Mouse (Mus musculus) liver, postnatal 0 days (tissue): Measurements from ENCODE around the gene Prkca.

Experiments
- CTCF ChIP-seq: sonication (generic); IDR thresholded peaks from 2 replicates; pipeline ENCODE4 v1.5.1; 2016; ENCODE audit warnings: antibody characterized with exemption, low read depth
- EP300 ChIP-seq: IDR thresholded peaks from 2 replicates; pipeline ENCODE4 v1.6.1; 2016; ENCODE audit warnings: antibody characterized with exemption, low read depth, mild to moderate bottlenecking

DNA sequence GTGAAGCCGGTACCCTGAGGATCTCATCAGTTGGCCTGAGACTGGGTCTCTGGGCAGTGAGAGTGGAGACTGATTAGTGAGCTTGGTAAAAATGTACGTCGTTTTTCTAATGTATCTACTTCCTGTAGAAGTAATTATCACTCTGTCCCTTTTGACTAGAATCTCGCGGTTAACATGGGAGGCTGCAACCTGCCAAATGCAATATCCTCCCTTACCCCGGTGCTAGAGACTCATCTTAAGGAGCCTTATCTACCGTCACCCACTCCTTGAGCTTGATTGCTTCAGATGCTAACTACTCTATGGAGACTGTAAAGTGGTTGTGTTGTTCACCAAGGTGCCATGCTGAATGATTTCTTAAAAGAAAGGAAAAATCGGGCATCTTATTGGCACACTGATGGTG lies 1.9 kb downstream of the Prkca start:
- TF ChIP-seq CTCF (no peak), EP300 (no peak)
